Mouse (Mus musculus) lung, embryonic 14.5 days (tissue): ENCODE measurements around the gene Rph3al. TPM values are rescaled to one million over a fixed set of nuclear protein-coding genes. Genes with fewer than 3 reads are reported as not detected.

Source experiments
- ATAC-seq: fragments of 200-750 bp; cut with Nextera tagmentation; 2 replicates; pipeline ENCODE4 v1.8.0; 2017; ENCODE audit warnings: mild to moderate bottlenecking, moderate TSS enrichment, moderate library complexity; ENCODE audit not compliant: insufficient read depth
- DNase-seq: peaks from one replicate; pipeline ENCODE4 v3.0.0-alpha.2; 2015
- H3K27ac ChIP-seq: fragments of 300-500 bp; sonication (generic); 2 replicates; pipeline ENCODE4 v1.5.1; 2014; ENCODE audit warnings: low read depth, mild to moderate bottlenecking, moderate library complexity
- H3K27me3 ChIP-seq: fragments of 300-500 bp; sonication (generic); 2 replicates; pipeline ENCODE4 v1.6.1; 2014; ENCODE audit warnings: low read length, control low read depth; ENCODE audit not compliant: insufficient read depth
- H3K36me3 ChIP-seq: fragments of 300-500 bp; sonication (generic); 2 replicates; pipeline ENCODE4 v1.6.1; 2014; ENCODE audit warnings: control low read depth; ENCODE audit not compliant: insufficient read depth
- H3K4me1 ChIP-seq: fragments of 300-500 bp; sonication (generic); 2 replicates; pipeline ENCODE4 v1.6.1; 2014; ENCODE audit warnings: antibody characterized with exemption, control low read depth; ENCODE audit not compliant: insufficient read depth
- H3K4me2 ChIP-seq: fragments of 300-500 bp; sonication (generic); 2 replicates; pipeline ENCODE4 v1.6.1; 2014; ENCODE audit warnings: mild to moderate bottlenecking
- H3K4me3 ChIP-seq: fragments of 300-500 bp; sonication (generic); 2 replicates; pipeline ENCODE4 v1.5.1; 2014; ENCODE audit warnings: low read depth, low read length
- H3K9ac ChIP-seq: fragments of 300-500 bp; sonication (generic); 2 replicates; pipeline ENCODE4 v1.6.1; 2014
- H3K9me3 ChIP-seq: fragments of 300-500 bp; sonication (generic); 2 replicates; pipeline ENCODE4 v1.6.1; 2016; ENCODE audit warnings: low read depth, low read length, control low read depth
- CTCF ChIP-seq: IDR thresholded peaks from 2 replicates; pipeline ENCODE4 v1.5.1; 2016; ENCODE audit warnings: antibody characterized with exemption, low read depth
- WGBS: fragments of 180-500 bp; shearing (Covaris S2); extraction: QIAGEN DNeasy Blood & Tissue Kit; methylation state at CpG from one replicate; pipeline ENCODE4 v1.1.7; 2014; 5-methylcytosine and 5-hydroxymethylcytosine counted together
- polyA plus RNA-seq: library from polyadenylated mRNA; unstranded; fragments of >200 nt; fragmentation: Nextera tagmentation; extraction: Ambion mirVana; gene quantifications from 2 replicates; pipeline ENCODE4 v1.2.1, GENCODE M21; 2014

Rph3al gene
- polyA plus RNA-seq, 1 experiment from 2014 or later: 5.3 TPM

- Histone ChIP-seq H3K36me3 (no peaks in the 10 kb centered on the region), H3K9me3 (no peaks in the 10 kb centered on the region), H3K4me2 (no peak overlapping the region), H3K4me3 (no peak overlapping the region), H3K27me3 (no peaks in the 10 kb centered on the region), H3K9ac (no peak overlapping the region), H3K4me1 (peaks cover 6% of the 10 kb centered on the region; the same call in 1 of the 2 replicates), H3K27ac (no peak overlapping the region)
- DNase-seq: no peak
- no peak for TF ChIP-seq CTCF
- no peak for ATAC-seq
- 85% methylated on average over 4 of the region's 4 CpGs for WGBS
These were observed 15.5 kb downstream of the Rph3al start for GRCm38 (mm10) chr11:75922741-75923140.

GRCm38 (mm10) chr11:75919139-75919538, 19.1 kb downstream of the Rph3al start:
- Histone ChIP-seq H3K4me3 (no peak overlapping the region), H3K27ac (no peak overlapping the region), H3K27me3 (no peaks in the 10 kb centered on the region), H3K9ac (no peak overlapping the region), H3K4me1 (no peaks in the 10 kb centered on the region), H3K36me3 (no peaks in the 10 kb centered on the region), H3K9me3 (no peaks in the 10 kb centered on the region), H3K4me2 (no peak overlapping the region)
- no peak for ATAC-seq
- WGBS: 70% methylated on average over 6 of the region's 6 CpGs
- TF ChIP-seq CTCF: no peak
- no peak for DNase-seq

- H3K4me1 ChIP-seq: no peaks in the 10 kb centered on the region
- H3K9ac ChIP-seq: no peak overlapping the region
- DNase-seq: no peak
- TF ChIP-seq CTCF: no peak
- H3K36me3 ChIP-seq: no peaks in the 10 kb centered on the region
- no peak overlapping the region for H3K4me3 ChIP-seq
- ATAC-seq: no peak
- no peak overlapping the region for H3K27ac ChIP-seq
- no peaks in the 10 kb centered on the region for H3K9me3 ChIP-seq
- H3K27me3 ChIP-seq: no peaks in the 10 kb centered on the region
- WGBS: 69% methylated on average over 3 of the region's 3 CpGs
- H3K4me2 ChIP-seq: no peak overlapping the region
These were observed 20.9 kb downstream of the Rph3al start for GRCm38 (mm10) chr11:75917340-75917739.

GRCm38 (mm10) chr11:75913953-75914352, 24.3 kb downstream of the Rph3al start:
- H3K4me2 ChIP-seq: no peak overlapping the region
- WGBS: 52% methylated on average over 3 of the region's 3 CpGs
- DNase-seq: peak; percentile 56

GRCm38 (mm10) chr11:75912944-75913657, 25.1 kb downstream of the Rph3al start:
- 41% methylated on average over 10 of the region's 10 CpGs for WGBS
- Histone ChIP-seq H3K4me3 (no peak overlapping the region), H3K9me3 (no peaks in the 10 kb centered on the region), H3K27ac (no peak overlapping the region), H3K9ac (no peak overlapping the region), H3K4me2 (no peak overlapping the region), H3K36me3 (no peaks in the 10 kb centered on the region), H3K27me3 (no peaks in the 10 kb centered on the region), H3K4me1 (no peaks in the 10 kb centered on the region)
- DNase-seq: peak; percentile 85
- ATAC-seq: no peak; the same call in 1 of the 2 replicates
- peak; percentile 92 for TF ChIP-seq CTCF

More at GRCm38 (mm10) chr11:75913953-75914352, 24.3 kb downstream of the Rph3al start:
- Histone ChIP-seq H3K36me3 (no peaks in the 10 kb centered on the region), H3K27me3 (no peaks in the 10 kb centered on the region), H3K9ac (no peak overlapping the region), H3K4me3 (no peak overlapping the region), H3K27ac (no peak overlapping the region), H3K4me1 (no peaks in the 10 kb centered on the region), H3K9me3 (no peaks in the 10 kb centered on the region)
- TF ChIP-seq CTCF: peak; percentile 71
- ATAC-seq: no peak

GRCm38 (mm10) chr11:75911962-75912361, 26.3 kb downstream of the Rph3al start:
- Histone ChIP-seq H3K4me2 (no peak overlapping the region), H3K9ac (no peak overlapping the region), H3K27ac (no peak overlapping the region), H3K36me3 (no peaks in the 10 kb centered on the region), H3K4me1 (no peaks in the 10 kb centered on the region), H3K9me3 (no peaks in the 10 kb centered on the region), H3K4me3 (no peak overlapping the region), H3K27me3 (no peaks in the 10 kb centered on the region)
- ATAC-seq: no peak
- 0 out of 2 replicates have a peak, but pooled peaks have one; percentile 13 for TF ChIP-seq CTCF
- no peak for DNase-seq
- WGBS: 91% methylated on average over 1 of the region's 1 CpGs

- Histone ChIP-seq H3K27ac (no peak overlapping the region), H3K4me3 (no peak overlapping the region), H3K36me3 (no peaks in the 10 kb centered on the region), H3K9me3 (no peaks in the 10 kb centered on the region), H3K4me2 (no peak overlapping the region), H3K9ac (no peak overlapping the region), H3K4me1 (no peaks in the 10 kb centered on the region; the same call in 1 of the 2 replicates), H3K27me3 (no peaks in the 10 kb centered on the region)
- ATAC-seq (no peak), DNase-seq (no peak)
- no peak for TF ChIP-seq CTCF
- 73% methylated on average over 9 of the region's 9 CpGs for WGBS
These were observed 28.4 kb downstream of the Rph3al start for GRCm38 (mm10) chr11:75909702-75910429.
